Mouse (Mus musculus) cerebellum, adult 8-10 months (tissue): ENCODE results near the gene Pdrg1.

ENCODE experiments used
- DNase-seq: peaks from one replicate; pipeline ENCODE4 v3.0.0; 2022

Pdrg1 gene

GRCm38 (mm10) chr2:153014758-153015593 is at the start of gene Pdrg1:
Gene Pdrg1 (minus strand): TSS chr2:153015427.
- DNase-seq: peak; percentile 99

GRCm38 (mm10) chr2:153064190-153064970 is 49.2 kb upstream of the Pdrg1 start:
- DNase-seq: no peak

- no peak for DNase-seq
Observed at GRCm38 (mm10) chr2:153063394-153063793, 48.2 kb upstream of the Pdrg1 start.

- DNase-seq: no peak
Observed at GRCm38 (mm10) chr2:153060216-153060615, 45.0 kb upstream of the Pdrg1 start.

- DNase-seq: no peak
Observed at GRCm38 (mm10) chr2:153058365-153058764, 43.1 kb upstream of the Pdrg1 start.

GRCm38 (mm10) chr2:153055270-153055920 is 40.2 kb upstream of the Pdrg1 start:
- DNase-seq: no peak

GRCm38 (mm10) chr2:153053896-153054295 is 38.7 kb upstream of the Pdrg1 start:
- DNase-seq: no peak

- no peak for DNase-seq
Observed at GRCm38 (mm10) chr2:153052700-153053351, 37.6 kb upstream of the Pdrg1 start.

- DNase-seq: no peak
Observed at GRCm38 (mm10) chr2:153051537-153051936, 36.3 kb upstream of the Pdrg1 start.

GRCm38 (mm10) chr2:153051095-153051494 is 35.9 kb upstream of the Pdrg1 start:
- no peak for DNase-seq

GRCm38 (mm10) chr2:153049997-153050358 is 34.8 kb upstream of the Pdrg1 start:
- no peak for DNase-seq

- peak; percentile 96 for DNase-seq
Observed at GRCm38 (mm10) chr2:153049288-153049996, 34.2 kb upstream of the Pdrg1 start.

- peak; percentile 78 for DNase-seq
Observed at GRCm38 (mm10) chr2:153047828-153048465, 32.7 kb upstream of the Pdrg1 start.

GRCm38 (mm10) chr2:153045884-153046299 is 30.7 kb upstream of the Pdrg1 start:
- no peak for DNase-seq

- DNase-seq: no peak
Observed at GRCm38 (mm10) chr2:153043886-153044285, 28.7 kb upstream of the Pdrg1 start.

- DNase-seq: no peak
Observed at GRCm38 (mm10) chr2:153036690-153037089, 21.5 kb upstream of the Pdrg1 start.

GRCm38 (mm10) chr2:153033545-153034230 is 18.5 kb upstream of the Pdrg1 start:
- peak; percentile 69 for DNase-seq

GRCm38 (mm10) chr2:153032973-153033372 is 17.7 kb upstream of the Pdrg1 start:
- DNase-seq: no peak

GRCm38 (mm10) chr2:153032083-153032842 is 17.0 kb upstream of the Pdrg1 start:
- no peak for DNase-seq
